Mouse (Mus musculus) heart, embryonic 15.5 days (tissue): ENCODE measurements around the gene Gm11492. TPM values are rescaled to one million over a fixed set of nuclear protein-coding genes. Genes with fewer than 3 reads are reported as not detected.

Experiments
- ATAC-seq: fragments of 200-750 bp; cut with Nextera tagmentation; replicated peaks from 2 replicates; pipeline ENCODE4 v1.8.0; 2017; ENCODE audit warnings: low read depth, moderate TSS enrichment; ENCODE audit not compliant: insufficient number of reproducible peaks, insufficient read depth, low FRiP score
- H3K27ac ChIP-seq: fragments of 300-500 bp; sonication (generic); 2 replicates; pipeline ENCODE4 v1.5.1; 2015; ENCODE audit warnings: mild to moderate bottlenecking, inconsistent platforms
- H3K27me3 ChIP-seq: fragments of 300-500 bp; sonication (generic); 2 replicates; pipeline ENCODE4 v1.6.1; 2015; ENCODE audit warnings: inconsistent platforms
- H3K36me3 ChIP-seq: fragments of 300-500 bp; sonication (generic); 2 replicates; pipeline ENCODE4 v1.6.1; 2015; ENCODE audit warnings: mild to moderate bottlenecking, inconsistent platforms
- H3K4me1 ChIP-seq: fragments of 300-500 bp; sonication (generic); replicated peaks from 2 replicates; pipeline ENCODE4 v1.6.1; 2015; ENCODE audit warnings: inconsistent platforms
- H3K4me2 ChIP-seq: fragments of 300-500 bp; sonication (generic); 2 replicates; pipeline ENCODE4 v1.6.1; 2015; ENCODE audit warnings: inconsistent platforms, mild to moderate bottlenecking, moderate library complexity
- H3K4me3 ChIP-seq: fragments of 300-500 bp; sonication (generic); 2 replicates; pipeline ENCODE4 v1.5.1; 2015; ENCODE audit warnings: mild to moderate bottlenecking, inconsistent platforms
- H3K9ac ChIP-seq: fragments of 300-500 bp; sonication (generic); 2 replicates; pipeline ENCODE4 v1.6.1; 2015; ENCODE audit warnings: mild to moderate bottlenecking, inconsistent platforms
- H3K9me3 ChIP-seq: fragments of 300-500 bp; sonication (generic); replicated peaks from 2 replicates; pipeline ENCODE4 v1.6.1; 2016; ENCODE audit warnings: inconsistent platforms
- WGBS: fragments of 180-500 bp; shearing (Covaris S2); methylation state at CpG from one replicate; pipeline ENCODE4 v1.1.7; 2015; ENCODE audit warnings: mixed read lengths; 5-methylcytosine and 5-hydroxymethylcytosine counted together
- polyA plus RNA-seq: library from polyadenylated mRNA; unstranded; fragments of >200 nt; fragmentation: Nextera tagmentation; extraction: Ambion mirVana; gene quantifications from 2 replicates; pipeline ENCODE4 v1.2.1, GENCODE M21; 2015

Gene Gm11492
- polyA plus RNA-seq, 1 experiment from 2014 or later: not detected

DNA sequence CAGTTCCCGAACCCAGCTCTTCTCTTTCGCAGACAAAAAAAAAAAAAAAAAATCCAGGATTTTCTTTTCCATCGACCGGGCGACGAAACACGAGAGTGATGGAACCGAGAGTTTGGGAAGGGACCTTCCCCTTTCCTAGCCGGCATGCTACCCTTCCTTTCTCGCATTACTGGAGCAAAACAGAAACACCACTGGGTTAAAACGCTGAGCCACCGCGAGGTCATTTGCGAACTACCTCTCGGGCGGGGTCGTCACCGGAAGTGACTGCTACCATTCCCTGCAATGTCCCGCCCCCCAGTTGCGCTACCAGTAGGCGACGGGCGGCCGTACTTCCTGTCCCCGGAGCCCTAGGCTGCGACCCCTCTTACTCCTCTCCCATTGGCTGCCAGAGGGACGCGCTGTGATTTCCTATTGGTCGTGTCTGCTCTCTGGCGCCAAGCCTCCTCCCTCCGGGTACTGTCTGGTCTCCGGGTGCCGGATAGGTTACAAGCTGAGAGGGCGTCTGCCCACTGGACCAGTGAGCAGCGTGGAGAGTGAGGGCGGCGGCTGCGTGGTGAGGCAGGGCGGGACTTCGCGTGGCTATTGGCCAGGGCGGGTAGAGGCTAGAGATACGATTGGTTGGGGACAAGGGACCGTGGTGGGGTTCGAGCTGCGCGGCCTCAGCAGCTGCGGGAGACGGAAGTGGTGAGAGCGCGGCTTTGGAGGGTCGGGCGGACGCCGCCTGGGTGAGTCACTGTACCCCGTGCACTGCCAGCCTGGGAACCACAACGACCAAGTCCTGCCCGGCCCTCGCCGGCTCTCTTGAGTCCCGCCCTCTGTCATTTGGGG lies 25.3 kb downstream of the Gm11492 start, which contains the start of gene Mtmr4:
Mtmr4 (plus strand) TSS at position 637 of the 828 bp plus-strand sequence.
- peak within 1 kb of the TSS; percentile 81 for H3K9ac ChIP-seq
- peak; percentile 98 for ATAC-seq
- H3K36me3 ChIP-seq: no peaks in the 10 kb centered on the region
- peak within 1 kb of the TSS; percentile 70 for H3K4me3 ChIP-seq
- H3K4me1 ChIP-seq: peaks cover 49% of the 10 kb centered on the region
- peak within 1 kb of the TSS; percentile 70 for H3K4me2 ChIP-seq
- H3K9me3 ChIP-seq: no peaks in the 10 kb centered on the region
- H3K27ac ChIP-seq: peak within 1 kb of the TSS; percentile 93
- H3K27me3 ChIP-seq: no peaks in the 10 kb centered on the region
- under 1% methylated on average over 60 of the region's 61 CpGs for WGBS

DNA sequence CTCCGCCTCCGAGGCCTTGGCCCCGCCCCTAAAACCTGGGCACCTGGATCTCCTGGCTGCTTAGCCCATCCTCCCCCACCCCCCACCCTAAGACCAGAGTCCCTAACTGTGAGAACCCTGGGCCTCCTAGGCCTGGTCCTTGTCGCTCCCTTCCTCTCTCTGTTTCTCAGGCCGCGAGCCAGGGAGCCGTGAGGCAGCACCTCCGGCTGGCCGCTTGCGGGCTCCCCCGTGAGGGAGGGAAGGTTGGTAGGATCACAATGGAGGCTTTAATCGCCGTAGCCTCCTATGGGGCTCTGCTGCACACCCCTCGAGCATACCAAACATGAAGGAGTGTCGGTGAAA lies 25.9 kb downstream of the Gm11492 start:
- Histone ChIP-seq H3K27ac (peak overlapping the region; percentile 91), H3K4me1 (peaks cover 49% of the 10 kb centered on the region), H3K4me3 (peak overlapping the region; percentile 70), H3K9me3 (no peaks in the 10 kb centered on the region), H3K27me3 (no peaks in the 10 kb centered on the region), H3K36me3 (peaks cover 3% of the 10 kb centered on the region; the same call in 1 of the 2 replicates), H3K4me2 (peak overlapping the region; percentile 67), H3K9ac (peak overlapping the region; percentile 66)
- WGBS: under 1% methylated on average over 13 of the region's 15 CpGs
- ATAC-seq: no peak

DNA sequence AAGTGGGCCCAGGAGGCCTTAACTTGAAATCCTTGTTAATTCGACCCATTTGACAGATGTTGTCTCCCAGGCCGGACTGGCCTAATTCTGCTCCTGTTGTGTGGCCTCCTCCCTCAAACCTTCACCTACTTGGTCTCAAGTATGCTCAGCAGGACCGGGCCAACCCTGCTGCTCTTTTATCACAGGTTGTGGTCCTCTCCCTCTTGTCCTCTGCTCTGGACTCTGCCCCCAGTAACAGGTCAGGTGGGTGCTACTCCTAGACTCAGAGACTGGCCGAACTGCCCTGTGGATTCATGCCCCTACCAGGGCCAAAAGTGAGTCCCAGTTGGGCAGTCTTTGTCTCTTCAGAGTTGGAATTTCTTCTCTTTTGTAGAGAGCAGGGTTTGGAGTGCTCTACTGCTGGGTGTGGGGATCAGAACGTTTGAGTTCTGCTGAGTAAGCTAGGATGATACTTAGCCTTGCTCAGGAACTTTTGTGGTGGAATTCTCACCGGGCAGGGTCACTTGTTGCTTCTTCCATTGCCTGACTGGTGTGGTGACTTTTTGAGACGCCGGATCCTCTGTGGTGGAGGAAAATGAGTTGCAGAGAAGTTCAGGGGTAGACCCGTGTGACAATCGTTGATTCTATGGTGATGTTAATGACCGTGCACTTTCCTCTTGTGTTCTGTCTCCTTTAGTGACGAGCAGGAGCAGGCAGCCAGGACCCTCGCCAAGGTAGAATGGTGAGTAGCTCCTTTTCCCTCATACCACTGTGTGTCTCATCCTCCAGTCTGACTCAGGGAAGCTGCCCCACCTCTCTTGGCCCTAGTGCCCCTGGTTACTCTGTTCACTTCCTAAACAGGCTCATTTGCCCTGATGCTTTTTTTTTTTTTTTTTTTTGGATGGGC lies 26.5 kb downstream of the Gm11492 start:
- Histone ChIP-seq H3K36me3 (peaks cover 10% of the 10 kb centered on the region), H3K27ac (peak overlapping the region; percentile 91), H3K4me2 (peak overlapping the region; percentile 67), H3K27me3 (no peaks in the 10 kb centered on the region), H3K9me3 (no peaks in the 10 kb centered on the region), H3K4me1 (peaks cover 49% of the 10 kb centered on the region), H3K9ac (peak overlapping the region; percentile 66), H3K4me3 (peak overlapping the region; percentile 70)
- no peak for ATAC-seq
- 39% methylated on average over 13 of the region's 13 CpGs for WGBS

DNA sequence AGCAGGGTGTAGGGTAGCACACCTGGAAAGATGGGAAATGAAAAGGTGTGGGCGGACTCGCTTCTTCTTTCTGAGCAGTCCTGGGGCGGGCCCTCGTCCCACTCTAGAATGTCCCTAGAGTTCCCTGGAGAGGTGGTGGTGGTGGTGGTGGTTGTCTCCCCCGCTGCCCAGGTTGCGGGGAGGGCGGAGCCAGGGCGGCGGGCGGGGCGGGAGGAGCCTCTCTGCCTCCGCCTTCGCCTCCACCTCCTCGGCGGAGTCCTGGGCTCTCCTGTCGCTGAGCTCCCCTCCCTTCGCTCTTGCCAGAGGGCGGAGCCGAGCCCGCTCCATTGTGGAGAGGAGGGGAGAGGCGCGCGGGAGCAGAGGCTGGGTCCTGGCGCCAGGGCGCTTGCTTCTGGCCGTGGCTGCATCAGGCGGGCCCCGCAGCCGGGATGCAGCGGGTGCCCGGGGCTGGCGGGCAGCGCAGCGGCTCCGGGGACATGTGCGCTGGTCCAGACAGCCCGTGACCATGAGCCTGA lies 28.9 kb downstream of the Gm11492 start:
- WGBS: 1% methylated on average over 33 of the region's 37 CpGs
- Histone ChIP-seq H3K9me3 (no peaks in the 10 kb centered on the region), H3K4me3 (peak overlapping the region; percentile 73), H3K27me3 (no peaks in the 10 kb centered on the region), H3K27ac (peak overlapping the region; percentile 74), H3K4me2 (peak overlapping the region; percentile 98), H3K4me1 (peaks cover 38% of the 10 kb centered on the region), H3K9ac (peak overlapping the region; percentile 86), H3K36me3 (peaks cover 34% of the 10 kb centered on the region)
- ATAC-seq: peak; percentile 61

DNA sequence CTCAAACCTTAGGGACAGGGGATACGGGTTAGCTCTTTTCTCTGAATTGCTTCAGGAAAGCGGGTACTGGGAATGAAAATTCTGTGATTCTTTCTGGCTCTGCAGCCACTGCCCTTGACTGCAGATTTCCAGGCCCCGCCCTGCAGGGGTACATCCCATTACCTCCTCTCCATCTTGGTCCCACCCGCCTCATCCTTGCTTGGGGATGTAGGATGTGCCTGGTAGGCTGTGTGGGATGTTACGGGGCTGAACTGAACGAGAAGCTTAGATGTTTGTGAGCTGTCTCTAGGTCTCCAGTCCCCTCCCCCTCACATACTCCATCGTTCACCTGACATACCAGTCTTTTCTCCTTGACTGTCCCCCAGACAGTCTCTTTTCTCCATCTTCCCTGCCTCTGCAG lies 29.5 kb downstream of the Gm11492 start:
- H3K4me2 ChIP-seq: peak overlapping the region; percentile 98
- ATAC-seq: no peak
- peak overlapping the region; percentile 86 for H3K9ac ChIP-seq
- 14% methylated on average over 7 of the region's 7 CpGs for WGBS
- no peaks in the 10 kb centered on the region for H3K9me3 ChIP-seq
- H3K27ac ChIP-seq: peak overlapping the region; percentile 74
- no peaks in the 10 kb centered on the region for H3K27me3 ChIP-seq
- peaks cover 40% of the 10 kb centered on the region for H3K36me3 ChIP-seq
- H3K4me3 ChIP-seq: peak overlapping the region; percentile 73
- H3K4me1 ChIP-seq: peaks cover 35% of the 10 kb centered on the region

DNA sequence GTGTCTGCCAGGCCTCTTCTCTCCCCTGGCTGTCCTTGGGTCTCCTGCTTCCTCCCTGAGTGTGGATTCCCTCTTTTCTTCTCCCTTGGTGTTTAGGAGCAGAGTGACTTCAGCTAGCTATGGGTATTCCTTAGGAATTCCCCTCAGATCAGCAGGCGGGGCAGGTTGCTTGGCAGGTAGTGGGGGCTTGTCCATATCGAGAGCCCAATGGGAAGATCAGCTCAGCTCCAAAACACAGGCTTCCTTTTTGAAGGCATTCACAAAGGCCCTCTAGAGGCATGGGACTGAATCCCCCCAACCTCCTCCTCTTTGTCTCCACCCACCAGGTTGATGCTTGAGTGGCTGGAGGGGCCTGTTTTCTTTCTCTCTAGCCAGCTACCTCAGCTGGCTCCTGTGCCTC lies 30.0 kb downstream of the Gm11492 start:
- H3K9ac ChIP-seq: no peak overlapping the region
- H3K36me3 ChIP-seq: peaks cover 44% of the 10 kb centered on the region
- H3K4me1 ChIP-seq: peaks cover 35% of the 10 kb centered on the region
- no peak overlapping the region; the same call in 1 of the 2 replicates for H3K27ac ChIP-seq
- peak overlapping the region; percentile 98 for H3K4me2 ChIP-seq
- peak overlapping the region; percentile 73 for H3K4me3 ChIP-seq
- no peak for ATAC-seq
- no peaks in the 10 kb centered on the region for H3K27me3 ChIP-seq
- WGBS: 41% methylated on average over 2 of the region's 2 CpGs
- no peaks in the 10 kb centered on the region for H3K9me3 ChIP-seq

DNA sequence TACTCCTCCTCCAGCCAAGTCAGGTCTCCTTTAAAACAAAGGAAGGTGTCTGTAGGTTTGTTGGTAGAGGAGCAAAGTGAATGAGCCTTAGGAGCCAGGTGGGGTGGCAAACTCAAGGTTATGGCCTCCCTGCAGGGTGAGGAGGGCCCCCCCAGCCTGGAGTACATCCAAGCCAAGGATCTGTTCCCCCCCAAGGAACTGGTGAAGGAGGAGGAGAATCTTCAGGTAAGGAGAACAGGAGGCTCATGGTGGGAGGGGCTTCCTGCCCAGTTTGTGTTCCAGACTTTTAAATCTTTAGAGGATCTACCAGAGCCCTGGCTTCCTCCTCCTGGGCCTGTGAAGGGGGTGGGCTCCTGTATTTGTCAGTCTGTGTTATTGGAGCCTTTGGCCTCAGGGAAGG lies 30.6 kb downstream of the Gm11492 start:
- peaks cover 35% of the 10 kb centered on the region for H3K4me1 ChIP-seq

DNA sequence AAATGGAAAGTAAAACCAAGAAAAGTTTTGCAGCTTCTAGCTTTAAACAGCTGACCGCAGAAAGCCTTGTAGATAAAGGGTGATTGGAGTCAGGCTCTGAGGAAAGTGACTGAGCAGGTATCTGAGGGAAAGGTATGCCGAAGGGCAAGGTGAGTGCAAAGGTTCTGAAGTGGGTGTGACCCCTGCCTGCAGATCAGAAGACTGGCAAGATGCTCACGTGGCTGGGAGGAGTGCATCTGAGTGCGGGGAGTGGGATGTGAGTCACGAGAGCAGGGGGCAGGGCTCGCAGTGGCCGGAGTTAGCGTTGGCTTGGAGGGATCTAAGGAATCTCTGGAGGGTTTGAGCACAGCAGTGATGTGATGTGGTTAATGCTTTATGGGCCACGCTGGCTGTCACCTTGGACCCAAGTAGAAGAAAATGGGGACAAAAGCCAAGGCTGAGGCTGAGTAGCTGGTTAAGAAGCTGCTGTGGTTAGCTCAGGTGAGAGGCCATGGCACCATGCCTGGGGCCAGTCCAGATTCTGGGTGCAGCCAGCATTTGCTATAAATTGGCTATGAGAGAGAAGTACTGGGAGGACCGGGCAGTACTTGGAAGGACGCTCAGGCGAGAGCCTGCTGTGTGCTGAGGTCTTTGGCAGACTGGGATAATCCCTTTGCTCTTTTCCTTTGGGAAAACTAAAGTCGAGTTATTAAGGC lies 33.1 kb downstream of the Gm11492 start:
- Histone ChIP-seq H3K4me1 (peaks cover 20% of the 10 kb centered on the region), H3K9me3 (no peaks in the 10 kb centered on the region), H3K27ac (no peak overlapping the region), H3K4me3 (no peak overlapping the region), H3K4me2 (no peak overlapping the region), H3K27me3 (no peaks in the 10 kb centered on the region), H3K36me3 (peaks cover 75% of the 10 kb centered on the region), H3K9ac (no peak overlapping the region)
- WGBS: 89% methylated on average over 13 of the region's 13 CpGs
- ATAC-seq: no peak

More for the DNA sequence above, 30.6 kb downstream of the Gm11492 start:
- no peak overlapping the region for H3K4me3 ChIP-seq
- no peak overlapping the region for H3K4me2 ChIP-seq
- no peaks in the 10 kb centered on the region for H3K9me3 ChIP-seq
- H3K27ac ChIP-seq: no peak overlapping the region
- no peak for ATAC-seq
- H3K27me3 ChIP-seq: no peaks in the 10 kb centered on the region
- no peak overlapping the region for H3K9ac ChIP-seq
- H3K36me3 ChIP-seq: peaks cover 50% of the 10 kb centered on the region

DNA sequence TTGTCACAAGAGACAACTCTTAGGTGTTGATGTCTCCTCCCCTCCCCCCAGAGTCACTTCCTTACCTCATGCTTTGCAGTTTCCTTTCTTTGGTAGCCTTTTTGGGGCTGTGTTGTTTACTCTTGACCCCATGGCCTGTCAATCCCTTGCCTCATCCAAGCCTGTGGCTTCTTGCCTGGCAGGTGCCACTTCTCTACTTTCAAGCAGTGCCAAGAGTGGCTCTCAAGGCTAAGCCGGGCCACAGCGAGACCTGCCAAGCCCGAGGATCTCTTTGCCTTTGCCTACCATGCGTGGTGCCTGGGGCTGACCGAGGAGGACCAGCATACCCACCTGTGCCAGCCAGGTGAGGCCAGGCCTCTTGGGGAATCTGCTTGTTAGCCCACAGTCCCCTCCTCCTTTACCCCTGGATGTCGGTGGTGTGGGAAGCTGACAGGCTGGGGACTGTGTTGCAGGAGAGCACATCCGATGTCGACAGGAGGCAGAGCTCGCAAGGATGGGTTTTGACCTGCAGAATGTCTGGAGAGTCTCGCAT lies 33.9 kb downstream of the Gm11492 start:
- Histone ChIP-seq H3K27ac (no peak overlapping the region), H3K4me3 (no peak overlapping the region), H3K9ac (no peak overlapping the region), H3K4me1 (peaks cover 12% of the 10 kb centered on the region), H3K9me3 (no peaks in the 10 kb centered on the region), H3K36me3 (peaks cover 83% of the 10 kb centered on the region), H3K4me2 (no peak overlapping the region), H3K27me3 (no peaks in the 10 kb centered on the region)
- ATAC-seq: no peak
- 86% methylated on average over 10 of the region's 10 CpGs for WGBS

DNA sequence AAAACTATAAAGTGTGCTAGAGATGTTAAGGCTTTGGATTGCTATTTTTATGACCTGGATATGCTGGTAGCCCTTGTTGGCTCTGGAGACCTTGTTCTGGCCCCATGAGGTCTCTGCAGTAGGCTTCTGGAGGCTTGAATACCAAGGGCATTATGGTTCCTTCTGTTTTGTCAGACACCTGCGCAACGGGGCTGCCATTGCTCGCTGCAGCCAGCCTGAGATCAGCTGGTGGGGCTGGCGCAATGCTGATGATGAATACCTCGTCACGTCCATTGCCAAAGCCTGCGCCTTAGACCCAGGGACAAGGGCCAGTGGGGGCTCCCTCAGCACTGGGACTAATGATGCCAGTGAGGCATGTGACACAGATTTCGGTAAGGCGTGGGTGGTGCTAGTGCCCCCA lies 35.8 kb downstream of the Gm11492 start:
- Histone ChIP-seq H3K27me3 (no peaks in the 10 kb centered on the region), H3K4me3 (no peak overlapping the region), H3K4me2 (no peak overlapping the region), H3K36me3 (peaks cover 98% of the 10 kb centered on the region), H3K9ac (no peak overlapping the region), H3K4me1 (no peaks in the 10 kb centered on the region), H3K9me3 (no peaks in the 10 kb centered on the region), H3K27ac (no peak overlapping the region)
- no peak for ATAC-seq
- WGBS: 89% methylated on average over 9 of the region's 9 CpGs
